Mouse (Mus musculus) embryonic facial prominence, embryonic 12.5 days (tissue): Measurements from ENCODE around the gene Prkn. TPM values are rescaled to one million over a fixed set of nuclear protein-coding genes. Genes with fewer than 3 reads are reported as not detected.

Experiments
- ATAC-seq: fragments of 200-750 bp; cut with Nextera tagmentation; 2 replicates; pipeline ENCODE4 v1.8.0; 2017; ENCODE audit not compliant: insufficient number of reproducible peaks, insufficient read depth, low FRiP score, low TSS enrichment
- H3K27ac ChIP-seq: fragments of 300-500 bp; sonication (generic); 2 replicates; pipeline ENCODE4 v1.5.1; 2016; ENCODE audit warnings: mild to moderate bottlenecking
- H3K27me3 ChIP-seq: fragments of 300-500 bp; sonication (generic); 2 replicates; pipeline ENCODE4 v1.6.1; 2016; ENCODE audit warnings: mild to moderate bottlenecking, moderate library complexity
- H3K36me3 ChIP-seq: fragments of 300-500 bp; sonication (generic); 2 replicates; pipeline ENCODE4 v1.6.1; 2016; ENCODE audit warnings: mild to moderate bottlenecking
- H3K4me1 ChIP-seq: fragments of 300-500 bp; sonication (generic); 2 replicates; pipeline ENCODE4 v1.6.1; 2016
- H3K4me2 ChIP-seq: fragments of 300-500 bp; sonication (generic); replicated peaks from 2 replicates; pipeline ENCODE4 v1.6.1; 2016; ENCODE audit warnings: mild to moderate bottlenecking, moderate library complexity
- H3K4me3 ChIP-seq: fragments of 300-500 bp; sonication (generic); 2 replicates; pipeline ENCODE4 v1.5.1; 2016; ENCODE audit warnings: mild to moderate bottlenecking
- H3K9ac ChIP-seq: fragments of 300-500 bp; sonication (generic); 2 replicates; pipeline ENCODE4 v1.6.1; 2016; ENCODE audit warnings: mild to moderate bottlenecking, moderate library complexity
- H3K9me3 ChIP-seq: fragments of 300-500 bp; sonication (generic); 2 replicates; pipeline ENCODE4 v1.6.1; 2016; ENCODE audit warnings: mild to moderate bottlenecking, moderate library complexity
- WGBS: fragments of 180-500 bp; shearing (Covaris S2); methylation state at CpG from one replicate; pipeline ENCODE4 v1.1.7; 2016; 5-methylcytosine and 5-hydroxymethylcytosine counted together
- polyA plus RNA-seq: library from polyadenylated mRNA; unstranded; fragments of >200 nt; fragmentation: Nextera tagmentation; extraction: Ambion mirVana; gene quantifications from 2 replicates; pipeline ENCODE4 v1.2.1, GENCODE M21; 2016

The Prkn gene
- polyA plus RNA-seq, 1 experiment from 2014 or later, result 1.8 TPM

GRCm38 (mm10) chr17:11955317-11955716, 1115.1 kb downstream of the Prkn start:
- no peak for ATAC-seq
- Histone ChIP-seq H3K4me3 (no peak overlapping the region), H3K4me2 (no peak overlapping the region), H3K4me1 (no peaks in the 10 kb centered on the region), H3K9ac (no peak overlapping the region), H3K27ac (no peak overlapping the region), H3K9me3 (no peaks in the 10 kb centered on the region), H3K36me3 (no peaks in the 10 kb centered on the region), H3K27me3 (no peaks in the 10 kb centered on the region)
- WGBS, result 86% methylated on average over 6 of the region's 6 CpGs

GRCm38 (mm10) chr17:11960492-11960891, 1120.3 kb downstream of the Prkn start:
- Histone ChIP-seq H3K9me3 (no peaks in the 10 kb centered on the region), H3K27ac (no peak overlapping the region), H3K4me1 (no peaks in the 10 kb centered on the region), H3K27me3 (no peaks in the 10 kb centered on the region), H3K36me3 (no peaks in the 10 kb centered on the region), H3K4me3 (no peak overlapping the region), H3K4me2 (no peak overlapping the region), H3K9ac (no peak overlapping the region)
- WGBS, result 88% methylated on average over 8 of the region's 8 CpGs
- no peak for ATAC-seq

- no peak for ATAC-seq
- Histone ChIP-seq H3K27ac (no peak overlapping the region), H3K9me3 (no peaks in the 10 kb centered on the region), H3K27me3 (no peaks in the 10 kb centered on the region), H3K4me2 (no peak overlapping the region), H3K4me1 (no peaks in the 10 kb centered on the region), H3K36me3 (no peaks in the 10 kb centered on the region), H3K4me3 (no peak overlapping the region), H3K9ac (no peak overlapping the region)
- WGBS, result 56% methylated on average over 11 of the region's 11 CpGs
Observed at GRCm38 (mm10) chr17:11962808-11963207, 1122.6 kb downstream of the Prkn start.

GRCm38 (mm10) chr17:11970160-11970559, 1130.0 kb downstream of the Prkn start:
- Histone ChIP-seq H3K4me3 (no peak overlapping the region), H3K27ac (no peak overlapping the region), H3K4me1 (no peaks in the 10 kb centered on the region), H3K36me3 (no peaks in the 10 kb centered on the region), H3K27me3 (peaks cover 11% of the 10 kb centered on the region; the same call in 1 of the 2 replicates), H3K9me3 (no peaks in the 10 kb centered on the region), H3K4me2 (no peak overlapping the region), H3K9ac (no peak overlapping the region)
- WGBS, result 80% methylated on average over 1 of the region's 1 CpGs
- no peak for ATAC-seq

- no peak overlapping the region for H3K9ac ChIP-seq
- peaks cover 6% of the 10 kb centered on the region; the same call in 1 of the 2 replicates for H3K4me1 ChIP-seq
- H3K27me3 ChIP-seq, result peaks cover 11% of the 10 kb centered on the region; the same call in 1 of the 2 replicates
- H3K4me2 ChIP-seq, result peak overlapping the region; percentile 39
- no peaks in the 10 kb centered on the region for H3K36me3 ChIP-seq
- H3K27ac ChIP-seq, result no peak overlapping the region
- WGBS, result 9% methylated on average over 9 of the region's 9 CpGs
- ATAC-seq, result no peak
- no peaks in the 10 kb centered on the region for H3K9me3 ChIP-seq
- no peak overlapping the region for H3K4me3 ChIP-seq
Observed at GRCm38 (mm10) chr17:11972550-11972949, 1132.4 kb downstream of the Prkn start.

- WGBS, result 59% methylated on average over 13 of the region's 13 CpGs
- H3K4me1 ChIP-seq, result peaks cover 10% of the 10 kb centered on the region
- ATAC-seq, result no peak
Observed at GRCm38 (mm10) chr17:11972969-11973787, 1133.0 kb downstream of the Prkn start.

GRCm38 (mm10) chr17:11975062-11975607, 1135.0 kb downstream of the Prkn start:
- Histone ChIP-seq H3K4me1 (peaks cover 14% of the 10 kb centered on the region), H3K27ac (no peak overlapping the region), H3K27me3 (peaks cover 14% of the 10 kb centered on the region; the same call in 1 of the 2 replicates), H3K4me3 (no peak overlapping the region), H3K36me3 (no peaks in the 10 kb centered on the region), H3K4me2 (no peak overlapping the region), H3K9me3 (no peaks in the 10 kb centered on the region), H3K9ac (no peak overlapping the region)
- 40% methylated on average over 7 of the region's 7 CpGs for WGBS
- no peak for ATAC-seq

More at GRCm38 (mm10) chr17:11972969-11973787, 1133.0 kb downstream of the Prkn start:
- Histone ChIP-seq H3K27ac (no peak overlapping the region), H3K9me3 (no peaks in the 10 kb centered on the region), H3K36me3 (no peaks in the 10 kb centered on the region), H3K4me2 (no peak overlapping the region), H3K9ac (no peak overlapping the region), H3K27me3 (peaks cover 11% of the 10 kb centered on the region; the same call in 1 of the 2 replicates), H3K4me3 (no peak overlapping the region)

- H3K27ac ChIP-seq, result no peak overlapping the region
Observed at GRCm38 (mm10) chr17:11978260-11978821, 1138.2 kb downstream of the Prkn start.

GRCm38 (mm10) chr17:11981666-11982065, 1141.5 kb downstream of the Prkn start:
- Histone ChIP-seq H3K9me3 (no peaks in the 10 kb centered on the region), H3K9ac (no peak overlapping the region), H3K4me1 (peaks cover 9% of the 10 kb centered on the region), H3K4me2 (no peak overlapping the region), H3K4me3 (no peak overlapping the region), H3K27ac (no peak overlapping the region), H3K27me3 (peaks cover 3% of the 10 kb centered on the region; the same call in 1 of the 2 replicates), H3K36me3 (no peaks in the 10 kb centered on the region)
- WGBS, result 70% methylated on average over 9 of the region's 9 CpGs
- no peak for ATAC-seq

More at GRCm38 (mm10) chr17:11978260-11978821, 1138.2 kb downstream of the Prkn start:
- no peak overlapping the region; the same call in 1 of the 2 replicates for H3K9ac ChIP-seq
- ATAC-seq, result peak; percentile 25; the same call in 1 of the 2 replicates
- H3K27me3 ChIP-seq, result peaks cover 10% of the 10 kb centered on the region; the same call in 1 of the 2 replicates
- no peak overlapping the region for H3K4me2 ChIP-seq
- peaks cover 14% of the 10 kb centered on the region for H3K4me1 ChIP-seq
- no peaks in the 10 kb centered on the region for H3K36me3 ChIP-seq
- H3K4me3 ChIP-seq, result no peak overlapping the region
- H3K9me3 ChIP-seq, result no peaks in the 10 kb centered on the region
- WGBS, result 43% methylated on average over 17 of the region's 17 CpGs

- 74% methylated on average over 14 of the region's 14 CpGs for WGBS
- H3K9me3 ChIP-seq, result no peaks in the 10 kb centered on the region
Observed at GRCm38 (mm10) chr17:11988110-11988837, 1148.1 kb downstream of the Prkn start.

GRCm38 (mm10) chr17:11989296-11989695, 1149.1 kb downstream of the Prkn start:
- Histone ChIP-seq H3K36me3 (no peaks in the 10 kb centered on the region), H3K4me1 (peaks cover 22% of the 10 kb centered on the region), H3K4me3 (no peak overlapping the region), H3K4me2 (no peak overlapping the region), H3K27ac (no peak overlapping the region), H3K9ac (no peak overlapping the region), H3K9me3 (no peaks in the 10 kb centered on the region), H3K27me3 (0 out of 2 replicates have a peak, but pooled peaks cover 3% of the 10 kb centered on the region)
- 87% methylated on average over 4 of the region's 4 CpGs for WGBS
- ATAC-seq, result no peak

More at GRCm38 (mm10) chr17:11988110-11988837, 1148.1 kb downstream of the Prkn start:
- Histone ChIP-seq H3K4me1 (peaks cover 22% of the 10 kb centered on the region), H3K27me3 (0 out of 2 replicates have a peak, but pooled peaks cover 3% of the 10 kb centered on the region), H3K9ac (no peak overlapping the region), H3K27ac (no peak overlapping the region), H3K4me3 (no peak overlapping the region), H3K36me3 (no peaks in the 10 kb centered on the region), H3K4me2 (no peak overlapping the region)
- no peak for ATAC-seq
